Mouse (Mus musculus): ENCODE measurements around the gene Klhl41. TPM values are rescaled to one million over a fixed set of nuclear protein-coding genes. Genes with fewer than 3 reads are reported as not detected.
A peak's percentile ranks its signal among the peaks of the same experiment; 100 is the strongest.

The Klhl41 gene
- total RNA-seq, 2 experiments from 2014 or later: 0.75 to 0.84 TPM

DNA sequence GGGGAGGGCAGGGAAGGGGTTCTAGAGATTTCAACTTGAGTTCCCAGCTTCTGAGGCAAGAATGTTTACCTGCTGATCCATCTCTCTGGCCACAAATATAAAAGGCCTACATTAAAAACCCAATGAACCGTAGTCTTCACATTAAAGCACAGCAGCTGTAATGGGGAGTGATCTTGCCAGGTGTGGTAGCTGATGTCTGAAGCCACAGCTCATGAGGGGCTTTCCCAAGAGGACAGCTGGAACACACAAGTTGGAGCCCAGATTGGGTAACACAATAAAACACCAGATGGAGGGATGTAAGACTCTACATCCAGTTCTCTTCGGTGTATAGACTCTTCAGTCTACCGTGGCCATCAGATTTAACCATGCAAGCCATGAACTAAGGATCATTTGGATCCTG lies 14.6 kb downstream of the Klhl41 start:
- intact Hi-C loops (cut with DNase I): no loop called here
- no peak for DNase-seq (ENCODE audit: extremely low spot score in 1 of 2, low spot score in 2 of 2)
- Histone ChIP-seq H3K4me3 (no peak overlapping the region), H3K27ac (no peak overlapping the region)
- TF ChIP-seq CTCF (IDR thresholded peaks at IDR 0.05): no peak

DNA sequence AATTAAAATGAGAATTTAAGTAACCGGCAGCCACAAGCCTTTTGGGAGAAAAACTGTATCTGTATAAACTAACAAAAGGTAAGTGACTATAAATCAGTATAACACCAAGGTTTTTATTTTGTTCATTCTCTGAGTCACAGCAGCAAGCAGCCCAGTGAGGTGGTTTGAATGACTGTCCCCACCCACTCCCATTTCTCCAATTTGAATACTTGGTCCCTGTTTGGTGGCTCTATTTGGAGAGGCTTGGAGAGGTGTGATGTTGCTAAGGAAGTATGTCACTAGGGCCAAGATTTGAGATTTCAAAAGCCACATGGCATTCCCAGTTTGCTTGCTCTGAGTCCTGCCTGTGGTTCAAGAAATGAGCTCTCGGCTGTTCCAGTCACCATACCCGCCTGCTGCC lies 20.3 kb downstream of the Klhl41 start:
- TF ChIP-seq CTCF (IDR thresholded peaks at IDR 0.05): no peak
- intact Hi-C loops (cut with DNase I): no loop called here

DNA sequence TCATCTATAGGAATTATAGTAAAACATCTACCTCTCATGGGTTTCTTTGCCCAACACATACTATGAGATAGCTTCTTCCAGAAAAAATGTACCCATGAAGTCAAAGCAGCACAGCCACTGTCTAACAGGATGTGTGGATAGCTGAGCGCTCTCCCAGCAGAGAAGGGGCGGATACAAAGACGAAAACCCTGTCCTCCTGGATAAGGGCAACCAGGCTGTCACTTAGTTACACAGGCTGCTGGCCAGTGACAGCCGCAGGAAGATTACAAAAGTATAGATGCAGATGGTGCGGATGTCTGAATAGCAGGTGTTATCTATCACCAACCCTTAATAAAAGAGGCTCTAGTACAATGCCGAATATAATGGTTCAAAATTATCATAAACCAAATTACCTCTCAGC lies 20.9 kb downstream of the Klhl41 start:
- no peak overlapping the region for H3K27ac ChIP-seq
- intact Hi-C loops (cut with DNase I): no loop called here
- no peak overlapping the region for H3K4me3 ChIP-seq
- no peak for DNase-seq (ENCODE audit: extremely low spot score in 1 of 2, low spot score in 2 of 2)
- no peak for TF ChIP-seq CTCF (IDR thresholded peaks at IDR 0.05)

More for the DNA sequence above, 20.3 kb downstream of the Klhl41 start:
- DNase-seq (ENCODE audit: extremely low spot score in 1 of 2, low spot score in 2 of 2): no peak
- Histone ChIP-seq H3K27ac (no peak overlapping the region), H3K4me3 (no peak overlapping the region)

DNA sequence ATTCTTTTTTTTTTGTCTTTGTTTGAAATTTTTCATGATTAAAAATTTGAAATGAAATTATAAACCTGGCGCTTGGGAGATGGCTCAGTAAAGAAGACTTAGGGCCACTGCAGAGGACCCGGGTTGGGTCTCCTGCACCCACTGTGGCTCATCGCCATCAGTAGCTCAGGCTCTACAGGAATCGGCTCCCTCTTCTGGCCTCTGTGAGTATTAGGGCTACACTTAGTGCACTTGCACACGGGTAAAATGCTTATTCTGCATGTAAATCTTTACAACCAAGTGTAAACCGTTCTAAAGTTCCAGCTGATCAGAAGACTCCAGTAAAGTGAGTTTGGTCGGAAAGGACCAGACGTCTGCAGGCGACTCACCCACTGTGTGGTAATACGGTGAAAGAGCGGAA lies 23.6 kb downstream of the Klhl41 start:
- intact Hi-C loops (cut with DNase I): no loop called here
- TF ChIP-seq CTCF (IDR thresholded peaks at IDR 0.05): peak; percentile 3; the same call in 1 of the 2 replicates

GRCm38 (mm10) chr2:69700446-69700845 lies 30.5 kb downstream of the Klhl41 start:
- Histone ChIP-seq H3K4me3 (no peak overlapping the region), H3K27ac (no peak overlapping the region)
- TF ChIP-seq CTCF (IDR thresholded peaks at IDR 0.05): no peak
- intact Hi-C loops (cut with DNase I): no loop called here
- no peak for DNase-seq (ENCODE audit: extremely low spot score in 1 of 2, low spot score in 2 of 2)

More for the DNA sequence above, 23.6 kb downstream of the Klhl41 start:
- Histone ChIP-seq H3K4me3 (no peak overlapping the region), H3K27ac (no peak overlapping the region)
- DNase-seq (ENCODE audit: extremely low spot score in 1 of 2, low spot score in 2 of 2): no peak

- Histone ChIP-seq H3K27ac (no peak overlapping the region; the same call in 1 of the 2 replicates), H3K4me3 (peak overlapping the region; percentile 96)
- no peak for TF ChIP-seq CTCF (IDR thresholded peaks at IDR 0.05)
- intact Hi-C loops (cut with DNase I): no loop called here
- no peak for DNase-seq (ENCODE audit: extremely low spot score in 1 of 2, low spot score in 2 of 2)
These were observed 42.3 kb downstream of the Klhl41 start for GRCm38 (mm10) chr2:69712171-69712570.

- Histone ChIP-seq H3K4me3 (peak within 1 kb of the TSS; percentile 96), H3K27ac (peak within 1 kb of the TSS; percentile 81)
- peak; percentile 80 to 86 for DNase-seq (ENCODE audit: extremely low spot score in 1 of 2, low spot score in 2 of 2)
- intact Hi-C loops (cut with DNase I): no loop called here
- no peak for TF ChIP-seq CTCF (IDR thresholded peaks at IDR 0.05)
These were observed 43.2 kb downstream of the Klhl41 start, which contains the start of gene Fastkd1 for GRCm38 (mm10) chr2:69712981-69713625. TSS of gene Fastkd1 (minus strand) at chr2:69713516.

DNA sequence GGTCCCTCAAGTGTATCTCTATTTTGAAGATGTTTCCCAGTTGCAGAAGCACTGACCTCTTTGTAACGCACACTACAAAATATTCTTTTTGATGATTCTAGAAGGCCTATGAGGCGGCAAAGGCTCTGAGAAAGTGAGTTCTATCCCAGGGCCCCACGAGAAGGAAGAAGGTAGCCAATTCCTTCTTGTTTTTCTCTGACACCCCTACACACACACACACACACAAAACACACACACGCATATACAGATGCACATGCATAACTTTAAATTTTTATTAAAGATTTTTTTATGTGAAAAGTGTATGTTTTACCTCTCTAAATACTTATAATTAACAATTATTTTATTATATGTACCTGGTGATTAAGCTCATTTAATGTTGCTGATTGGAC lies 43.7 kb downstream of the Klhl41 start:
- no peak overlapping the region; the same call in 1 of the 2 replicates for H3K27ac ChIP-seq
- no peak for TF ChIP-seq CTCF (IDR thresholded peaks at IDR 0.05)
- intact Hi-C loops (cut with DNase I): no loop called here
- peak overlapping the region; percentile 96 for H3K4me3 ChIP-seq
- no peak for DNase-seq (ENCODE audit: extremely low spot score in 1 of 2, low spot score in 2 of 2)

- Histone ChIP-seq H3K27ac (no peak overlapping the region), H3K4me3 (no peak overlapping the region)
- no peak for DNase-seq (ENCODE audit: extremely low spot score in 1 of 2, low spot score in 2 of 2)
- intact Hi-C loops (cut with DNase I): no loop called here
- TF ChIP-seq CTCF (IDR thresholded peaks at IDR 0.05): no peak
These were observed 44.2 kb downstream of the Klhl41 start for GRCm38 (mm10) chr2:69714126-69714525.

DNA sequence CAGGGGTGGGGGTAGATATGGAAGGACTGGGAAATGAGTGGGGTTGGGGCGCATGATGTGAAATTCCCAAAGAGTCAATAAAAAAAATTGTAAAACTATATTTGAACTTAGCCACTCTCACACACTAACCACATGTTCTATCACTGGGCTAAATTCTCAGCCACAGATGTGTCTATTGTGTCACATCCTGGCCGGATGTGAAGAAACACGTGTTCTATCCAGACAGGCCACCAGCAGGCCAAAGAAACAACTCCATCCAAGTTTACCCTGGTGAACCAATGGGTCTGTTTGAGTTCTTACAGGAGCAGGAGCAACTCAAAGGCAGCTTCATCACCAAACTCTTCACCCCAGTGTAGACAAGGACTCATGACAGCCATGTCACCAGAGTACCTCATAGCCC lies 46.6 kb downstream of the Klhl41 start:
- no peak overlapping the region for H3K27ac ChIP-seq
- no peak for DNase-seq (ENCODE audit: extremely low spot score in 1 of 2, low spot score in 2 of 2)
- H3K4me3 ChIP-seq: no peak overlapping the region
- no peak for TF ChIP-seq CTCF (IDR thresholded peaks at IDR 0.05)
- intact Hi-C loops (cut with DNase I): no loop called here

DNA sequence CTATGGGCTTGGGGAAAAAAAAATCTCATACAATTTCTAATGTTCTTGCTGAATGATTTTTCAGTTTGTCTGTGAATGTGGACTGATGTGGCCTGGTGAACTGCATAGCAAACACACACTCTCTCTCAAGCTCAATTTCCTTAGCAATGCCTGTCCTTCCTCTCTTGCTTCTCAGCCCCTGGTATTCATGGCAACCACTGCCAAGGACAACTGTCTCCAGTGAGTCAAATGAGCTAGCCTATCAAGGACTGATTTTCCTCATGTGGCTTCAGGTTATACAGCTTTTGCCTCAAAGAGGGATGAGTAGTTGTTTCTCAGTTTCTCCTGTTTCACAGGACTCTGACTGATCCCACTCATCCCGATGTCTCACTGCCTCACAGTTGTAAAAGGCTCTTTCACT lies 49.2 kb downstream of the Klhl41 start:
- Histone ChIP-seq H3K27ac (no peak overlapping the region), H3K4me3 (no peak overlapping the region)
- no peak for DNase-seq (ENCODE audit: extremely low spot score in 1 of 2, low spot score in 2 of 2)
- no peak for TF ChIP-seq CTCF (IDR thresholded peaks at IDR 0.05)
- intact Hi-C loops (cut with DNase I): no loop called here

- no peak for DNase-seq (ENCODE audit: extremely low spot score in 1 of 2, low spot score in 2 of 2)
- intact Hi-C loops (cut with DNase I): loop anchor here (5.0 kb wide), 2 partner anchors 65 to 140 kb away; partner anchors contain the start of genes Ccdc173, Phospho2 and Ssb
- no peak for TF ChIP-seq CTCF (IDR thresholded peaks at IDR 0.05)
- Histone ChIP-seq H3K27ac (peak within 1 kb of the TSS; percentile 98), H3K4me3 (peak within 1 kb of the TSS; percentile 94)
These were observed 52.3 kb downstream of the Klhl41 start, which contains the start of gene Ppig for GRCm38 (mm10) chr2:69722273-69722649. TSS of gene Ppig (plus strand) at chr2:69722545.
